Mouse (Mus musculus) gastrocnemius, postnatal 25 days (tissue): ENCODE data around the gene Hist1h4c. TPM values are rescaled to one million over a fixed set of nuclear protein-coding genes. Genes with fewer than 3 reads are reported as not detected.

Experiments used
- DNase-seq: peaks from one replicate; pipeline ENCODE4 v3.0.0; 2022
- long read RNA-seq, 2 experiments: library from polyadenylated mRNA; stranded (forward); transcript quantifications; one replicate each; pipeline ENCODE4 v2.0.0; 2021
- total RNA-seq, 2 experiments: library from RNA; stranded (reverse); gene quantifications; 1 replicate in 1 of 2; 2 replicates in 1 of 2; pipeline ENCODE4 v1.2.3; 2021

Gene Hist1h4c
- total RNA-seq = 10 to 100 TPM; 53.1 to 63.8 TPM
- long read RNA-seq, experiment 1, partial matches to known transcripts = 0 of 1 reads
- long read RNA-seq, experiment 1, other reads (novel, unspliced or antisense) = 0 of 1 reads
- long read RNA-seq, experiment 2 = 0 reads

GRCm38 (mm10) chr13:23698300-23698693 lies at the start of gene Hist1h4c:
TSS of gene Hist1h4c (minus strand) at chr13:23698454.
- DNase-seq = peak; percentile 96

GRCm38 (mm10) chr13:23747892-23748288 lies 49.6 kb upstream of the Hist1h4c start:
- DNase-seq = no peak

GRCm38 (mm10) chr13:23747081-23747891 lies 49.0 kb upstream of the Hist1h4c start:
- DNase-seq = no peak

- DNase-seq = peak; percentile 58
These were observed 48.2 kb upstream of the Hist1h4c start, which contains the start of gene Hist1h2bb for GRCm38 (mm10) chr13:23746201-23747080. TSS of gene Hist1h2bb (plus strand) at chr13:23746734.

GRCm38 (mm10) chr13:23745381-23746161 lies 47.3 kb upstream of the Hist1h4c start, which contains the start of gene Hist1h3c:
TSS of gene Hist1h3c (minus strand) at chr13:23745602.
- DNase-seq = peak; percentile 64

GRCm38 (mm10) chr13:23744421-23745380 lies 46.4 kb upstream of the Hist1h4c start:
- DNase-seq = no peak

- no peak for DNase-seq
These were observed 45.7 kb upstream of the Hist1h4c start for GRCm38 (mm10) chr13:23743963-23744362.

GRCm38 (mm10) chr13:23743215-23743614 lies 45.0 kb upstream of the Hist1h4c start:
- no peak for DNase-seq

GRCm38 (mm10) chr13:23742007-23742406 lies 43.8 kb upstream of the Hist1h4c start:
- no peak for DNase-seq

GRCm38 (mm10) chr13:23740910-23741309 lies 42.7 kb upstream of the Hist1h4c start:
- no peak for DNase-seq

- DNase-seq = no peak
These were observed 42.1 kb upstream of the Hist1h4c start for GRCm38 (mm10) chr13:23740256-23740840.

- DNase-seq = no peak
These were observed 41.6 kb upstream of the Hist1h4c start for GRCm38 (mm10) chr13:23739922-23740252.

GRCm38 (mm10) chr13:23739069-23739921 lies 41.0 kb upstream of the Hist1h4c start:
- DNase-seq = peak; percentile 94

- DNase-seq = peak; percentile 89
These were observed 40.4 kb upstream of the Hist1h4c start, which contains the start of gene Hist1h1c for GRCm38 (mm10) chr13:23738677-23739068. TSS of gene Hist1h1c (plus strand) at chr13:23738808.

- DNase-seq = no peak
These were observed 39.8 kb upstream of the Hist1h4c start for GRCm38 (mm10) chr13:23738041-23738440.

GRCm38 (mm10) chr13:23737091-23737490 lies 38.8 kb upstream of the Hist1h4c start:
- DNase-seq = no peak

GRCm38 (mm10) chr13:23732156-23732804 lies 34.0 kb upstream of the Hist1h4c start:
- DNase-seq = no peak

GRCm38 (mm10) chr13:23730479-23730878 lies 32.2 kb upstream of the Hist1h4c start:
- DNase-seq = no peak

- no peak for DNase-seq
These were observed 31.5 kb upstream of the Hist1h4c start for GRCm38 (mm10) chr13:23729706-23730105.
